Mouse (Mus musculus): ENCODE measurements around the gene Akap2. TPM values are rescaled to one million over a fixed set of nuclear protein-coding genes. Genes with fewer than 3 reads are reported as not detected.

Gene Akap2
- total and polyA plus RNA-seq, 2 experiments from 2014 or later, result 11.5 to 37.7 TPM

DNA sequence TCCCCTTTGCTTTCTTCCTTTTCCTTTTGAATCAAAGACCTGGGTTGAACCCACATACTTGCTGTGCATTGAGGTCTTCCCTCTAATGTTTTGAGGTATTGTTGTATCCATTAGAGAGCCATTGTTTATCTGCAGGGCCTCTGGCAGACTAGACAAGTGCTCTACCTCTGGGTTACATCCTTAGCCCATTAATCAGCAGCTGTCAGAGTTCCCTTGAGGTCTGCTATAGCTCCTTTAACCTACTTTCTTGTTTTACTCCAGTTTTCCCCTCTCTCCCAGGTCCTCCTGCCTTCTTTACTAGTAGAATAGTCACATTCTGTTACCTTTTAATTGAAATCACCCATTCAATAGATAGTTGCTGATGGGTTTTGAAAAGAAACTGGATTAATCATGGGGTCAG is 71.7 kb downstream of the Akap2 start:
- ATAC-seq (no peak), DNase-seq (ENCODE audit: low spot score) (no peak)
- Histone ChIP-seq H3K9ac (replicated peaks; ENCODE audit: low read length) (no peak overlapping the region), H3K4me3 (ENCODE audit: low read length) (no peak overlapping the region), H3K36me3 (ENCODE audit: insufficient read depth, low read length) (no peaks in the 10 kb centered on the region), H3K27me3 (ENCODE audit: insufficient read depth, low read length) (no peaks in the 10 kb centered on the region), H3K4me1 (ENCODE audit: insufficient read depth, low read length) (no peaks in the 10 kb centered on the region), H3K4me2 (ENCODE audit: low read depth, low read length) (no peak overlapping the region), H3K9me3 (ENCODE audit: low read length) (no peaks in the 10 kb centered on the region), H3K27ac (no peak overlapping the region)
- TF ChIP-seq CTCF (IDR thresholded peaks at IDR 0.05; ENCODE audit: low read depth), result no peak

DNA sequence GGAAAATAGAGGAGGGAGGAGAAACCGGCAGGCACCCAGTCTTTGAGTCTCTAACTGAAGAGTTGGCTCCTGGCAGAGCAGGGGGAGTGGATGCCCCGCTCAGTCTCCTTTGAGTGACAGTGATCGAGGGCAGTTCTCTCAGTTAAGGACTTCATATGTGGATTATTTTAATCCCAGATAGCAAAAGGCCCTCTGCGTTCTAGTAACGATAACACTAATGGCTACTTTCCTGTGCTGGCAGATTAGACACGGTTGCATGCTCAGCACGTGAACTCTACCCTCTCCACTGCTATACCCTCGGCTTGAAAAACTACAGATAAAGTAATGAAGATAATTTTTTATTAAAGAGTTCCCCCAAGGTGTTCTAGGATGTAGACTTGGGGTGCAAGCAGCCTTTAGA is 76.5 kb downstream of the Akap2 start:
- Histone ChIP-seq H3K36me3 (ENCODE audit: insufficient read depth, low read length) (no peaks in the 10 kb centered on the region), H3K9ac (replicated peaks; ENCODE audit: low read length) (no peak overlapping the region), H3K4me2 (ENCODE audit: low read depth, low read length) (no peak overlapping the region), H3K27ac (no peak overlapping the region), H3K27me3 (ENCODE audit: insufficient read depth, low read length) (no peaks in the 10 kb centered on the region), H3K9me3 (ENCODE audit: low read length) (no peaks in the 10 kb centered on the region), H3K4me3 (ENCODE audit: low read length) (no peak overlapping the region), H3K4me1 (ENCODE audit: insufficient read depth, low read length) (no peaks in the 10 kb centered on the region)
- WGBS, result 61% methylated on average over 8 of the region's 8 CpGs
- no peak for ATAC-seq
- no peak for TF ChIP-seq CTCF (IDR thresholded peaks at IDR 0.05; ENCODE audit: low read depth)
- DNase-seq (ENCODE audit: low spot score), result no peak

DNA sequence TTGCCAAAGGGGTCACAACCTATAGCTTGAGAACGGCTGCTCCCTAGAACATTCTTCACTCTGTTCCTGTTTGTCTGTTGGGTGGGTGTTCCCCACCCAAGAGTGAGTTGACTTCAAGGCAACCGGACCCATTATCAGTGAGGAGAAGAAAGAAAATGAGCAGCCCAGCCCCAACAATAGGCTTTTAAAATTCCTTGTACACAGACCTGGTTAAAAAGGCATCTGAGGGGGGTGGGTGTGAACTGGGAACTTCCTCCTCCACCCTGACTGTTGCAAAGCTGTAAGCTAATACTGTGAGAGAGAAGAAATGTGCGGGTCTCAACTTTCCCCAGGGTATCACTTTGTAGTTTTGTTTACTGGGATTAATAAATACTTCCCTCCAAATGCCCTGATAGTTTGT is 77.1 kb downstream of the Akap2 start:
- no peak for ATAC-seq
- WGBS, result 43% methylated on average over 3 of the region's 3 CpGs

DNA sequence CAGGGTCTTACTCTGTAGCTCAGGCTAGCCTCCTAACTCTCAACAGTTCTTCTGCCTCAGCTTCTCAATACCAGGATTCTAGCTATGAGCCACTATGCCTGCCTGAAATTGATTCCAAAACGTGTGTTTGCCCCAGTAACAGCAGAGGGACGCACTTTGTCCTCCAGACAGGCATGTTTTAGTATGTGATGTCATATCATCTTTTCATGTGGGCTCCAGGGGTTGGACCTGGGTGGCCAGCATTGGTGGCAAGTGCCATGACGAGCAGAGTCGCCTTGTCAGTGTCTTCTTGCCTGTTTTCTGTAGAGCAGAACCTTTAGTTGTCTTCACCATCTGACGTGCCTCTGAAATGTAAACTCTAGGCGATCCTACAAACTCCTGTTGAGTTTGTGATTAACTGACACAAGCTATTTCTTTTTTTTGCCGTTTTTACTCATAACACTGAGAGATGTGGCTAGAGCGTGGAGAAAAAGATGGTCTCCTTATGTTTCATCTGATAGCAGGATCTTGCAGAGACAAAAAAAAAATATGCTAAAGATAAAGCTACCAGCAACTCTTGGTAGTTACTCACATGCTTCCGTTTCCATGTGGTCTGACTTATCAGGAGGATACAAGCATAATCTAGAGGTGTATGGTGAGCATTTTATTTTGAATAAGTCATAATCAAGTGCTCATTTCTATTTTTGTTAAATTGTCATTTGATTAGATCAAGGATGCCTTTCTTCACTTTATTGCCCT is 80.3 kb downstream of the Akap2 start:
- Histone ChIP-seq H3K27ac (no peak overlapping the region), H3K4me3 (ENCODE audit: low read length) (no peak overlapping the region), H3K4me2 (ENCODE audit: low read depth, low read length) (no peak overlapping the region), H3K9me3 (ENCODE audit: low read length) (no peaks in the 10 kb centered on the region), H3K4me1 (ENCODE audit: insufficient read depth, low read length) (no peaks in the 10 kb centered on the region), H3K9ac (replicated peaks; ENCODE audit: low read length) (no peak overlapping the region), H3K27me3 (ENCODE audit: insufficient read depth, low read length) (no peaks in the 10 kb centered on the region), H3K36me3 (ENCODE audit: insufficient read depth, low read length) (no peaks in the 10 kb centered on the region)
- ATAC-seq (no peak), DNase-seq (ENCODE audit: low spot score) (no peak)
- WGBS, result 77% methylated on average over 9 of the region's 9 CpGs
- no peak for TF ChIP-seq CTCF (IDR thresholded peaks at IDR 0.05; ENCODE audit: low read depth)

More for the DNA sequence above, 77.1 kb downstream of the Akap2 start:
- no peak for TF ChIP-seq CTCF (IDR thresholded peaks at IDR 0.05; ENCODE audit: low read depth)
- Histone ChIP-seq H3K4me1 (ENCODE audit: insufficient read depth, low read length) (no peaks in the 10 kb centered on the region), H3K27ac (no peak overlapping the region), H3K27me3 (ENCODE audit: insufficient read depth, low read length) (no peaks in the 10 kb centered on the region), H3K4me3 (ENCODE audit: low read length) (no peak overlapping the region), H3K4me2 (ENCODE audit: low read depth, low read length) (no peak overlapping the region), H3K9ac (replicated peaks; ENCODE audit: low read length) (no peak overlapping the region), H3K9me3 (ENCODE audit: low read length) (no peaks in the 10 kb centered on the region), H3K36me3 (ENCODE audit: insufficient read depth, low read length) (no peaks in the 10 kb centered on the region)
- no peak for DNase-seq (ENCODE audit: low spot score)

DNA sequence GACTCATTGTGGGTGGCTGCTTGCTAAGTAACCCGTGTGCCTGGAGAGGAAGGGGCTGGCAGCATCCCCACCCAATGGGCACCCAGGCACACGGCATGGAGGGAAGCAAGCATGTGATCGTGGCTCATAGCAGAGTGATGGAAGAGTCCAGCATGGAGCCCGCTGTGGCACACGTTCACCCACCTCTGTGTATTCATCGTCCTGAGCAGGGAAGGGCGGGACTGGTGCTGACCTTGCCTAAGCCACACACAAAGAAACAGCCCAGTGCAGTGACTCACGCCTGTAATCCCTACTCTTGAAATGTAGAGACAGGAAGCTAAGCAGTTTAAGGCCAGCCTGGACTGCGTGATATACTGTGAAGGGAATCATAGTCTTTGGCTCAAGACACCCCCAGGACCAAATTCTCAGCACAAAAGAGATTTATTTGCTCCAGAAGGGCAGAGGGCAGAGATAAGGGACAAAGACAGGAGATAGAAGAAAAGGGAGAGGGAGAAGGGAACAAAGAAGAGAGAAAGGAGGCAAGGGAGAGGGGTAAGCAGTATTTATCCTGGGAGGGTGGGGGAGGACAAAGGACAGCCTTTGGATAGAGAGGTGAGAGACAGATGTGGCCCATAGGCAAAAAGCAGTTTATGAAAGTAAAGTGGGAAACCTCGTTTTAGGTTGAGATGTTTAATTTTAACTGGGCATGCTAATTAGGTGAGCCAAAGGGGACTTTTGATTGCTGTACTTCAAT is 81.0 kb downstream of the Akap2 start:
- H3K4me2 ChIP-seq (ENCODE audit: low read depth, low read length), result no peak overlapping the region
- TF ChIP-seq CTCF (IDR thresholded peaks at IDR 0.05; ENCODE audit: low read depth), result no peak
- H3K4me3 ChIP-seq (ENCODE audit: low read length), result no peak overlapping the region
- WGBS, result 28% methylated on average over 10 of the region's 10 CpGs
- DNase-seq (ENCODE audit: low spot score), result no peak
- H3K4me1 ChIP-seq (ENCODE audit: insufficient read depth, low read length), result no peaks in the 10 kb centered on the region
- H3K9me3 ChIP-seq (ENCODE audit: low read length), result no peaks in the 10 kb centered on the region
- no peak for ATAC-seq
- no peak overlapping the region for H3K27ac ChIP-seq
- no peak overlapping the region for H3K9ac ChIP-seq (replicated peaks; ENCODE audit: low read length)
- no peaks in the 10 kb centered on the region for H3K36me3 ChIP-seq (ENCODE audit: insufficient read depth, low read length)
- no peaks in the 10 kb centered on the region for H3K27me3 ChIP-seq (ENCODE audit: insufficient read depth, low read length)

DNA sequence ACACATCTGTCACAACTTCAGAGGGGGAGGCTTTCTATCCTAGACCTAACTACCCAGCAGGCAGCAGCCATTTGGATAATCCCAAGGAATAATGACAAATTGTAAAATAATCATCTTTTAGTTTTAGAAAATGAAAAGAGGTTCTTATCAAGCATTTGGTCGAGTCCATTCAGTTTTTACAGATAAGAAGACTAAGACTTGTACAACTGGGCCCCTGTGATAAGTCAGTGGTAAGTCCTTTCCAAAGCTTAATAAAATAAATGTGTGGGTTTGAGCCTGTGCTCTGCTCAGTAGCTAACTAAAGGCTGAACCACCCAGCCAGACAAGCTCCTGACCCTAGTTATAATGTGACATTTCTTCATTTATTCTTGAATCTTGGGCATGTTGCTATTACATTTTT is 81.8 kb downstream of the Akap2 start:
- H3K4me3 ChIP-seq (ENCODE audit: low read length), result no peak overlapping the region
- H3K27ac ChIP-seq, result no peak overlapping the region
- TF ChIP-seq CTCF (IDR thresholded peaks at IDR 0.05; ENCODE audit: low read depth), result no peak
- 77% methylated on average over 1 of the region's 1 CpGs for WGBS
- no peaks in the 10 kb centered on the region for H3K36me3 ChIP-seq (ENCODE audit: insufficient read depth, low read length)
- no peak overlapping the region for H3K4me2 ChIP-seq (ENCODE audit: low read depth, low read length)
- no peaks in the 10 kb centered on the region for H3K9me3 ChIP-seq (ENCODE audit: low read length)
- DNase-seq (ENCODE audit: low spot score) (no peak), ATAC-seq (no peak)
- no peaks in the 10 kb centered on the region for H3K4me1 ChIP-seq (ENCODE audit: insufficient read depth, low read length)
- H3K9ac ChIP-seq (replicated peaks; ENCODE audit: low read length), result no peak overlapping the region
- no peaks in the 10 kb centered on the region for H3K27me3 ChIP-seq (ENCODE audit: insufficient read depth, low read length)

DNA sequence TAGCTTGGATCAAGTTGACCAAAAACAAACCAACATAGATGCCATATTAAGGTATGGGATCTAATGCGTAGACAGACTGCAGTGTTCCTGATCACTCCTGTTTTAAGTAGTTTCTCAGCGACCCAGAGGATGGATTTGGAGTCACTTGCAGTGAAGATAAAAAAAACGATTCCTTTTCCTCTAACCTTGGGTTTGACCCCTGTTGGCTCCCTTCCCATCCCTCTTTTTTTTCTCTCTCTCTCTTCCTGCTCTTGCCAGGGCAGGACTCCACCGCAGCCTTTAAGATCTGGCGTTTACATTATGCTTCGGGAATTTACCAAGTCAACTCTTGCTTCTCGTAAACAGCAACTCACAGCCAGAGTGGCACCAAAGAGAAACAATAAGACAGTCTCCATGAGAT is 83.8 kb downstream of the Akap2 start:
- Histone ChIP-seq H3K4me2 (ENCODE audit: low read depth, low read length) (no peak overlapping the region), H3K27ac (no peak overlapping the region), H3K9me3 (ENCODE audit: low read length) (no peaks in the 10 kb centered on the region), H3K27me3 (ENCODE audit: insufficient read depth, low read length) (no peaks in the 10 kb centered on the region), H3K9ac (replicated peaks; ENCODE audit: low read length) (no peak overlapping the region), H3K36me3 (ENCODE audit: insufficient read depth, low read length) (no peaks in the 10 kb centered on the region), H3K4me3 (ENCODE audit: low read length) (no peak overlapping the region), H3K4me1 (ENCODE audit: insufficient read depth, low read length) (no peaks in the 10 kb centered on the region)
- no peak for TF ChIP-seq CTCF (IDR thresholded peaks at IDR 0.05; ENCODE audit: low read depth)
- ATAC-seq (no peak), DNase-seq (ENCODE audit: low spot score) (no peak)
- 79% methylated on average over 7 of the region's 7 CpGs for WGBS

All from hindbrain, postnatal 0 days (tissue).